Mouse (Mus musculus) olfactory bulb, adult 2 months (tissue): ENCODE results near the gene Cpd.

Experiments used
- CTCF ChIP-seq: fragments of 200-500 bp; IDR thresholded peaks from 2 replicates; pipeline ENCODE4 v1.5.1; 2012; ENCODE audit warnings: low read depth, mild to moderate bottlenecking, low read length, moderate library complexity; ENCODE audit not compliant: insufficient read depth
- POLR2A ChIP-seq: fragments of 200-500 bp; IDR thresholded peaks from 2 replicates; pipeline ENCODE4 v1.6.1; 2012; ENCODE audit warnings: mild to moderate bottlenecking, low read depth, low read length, moderate library complexity; ENCODE audit not compliant: insufficient read depth

DNA sequence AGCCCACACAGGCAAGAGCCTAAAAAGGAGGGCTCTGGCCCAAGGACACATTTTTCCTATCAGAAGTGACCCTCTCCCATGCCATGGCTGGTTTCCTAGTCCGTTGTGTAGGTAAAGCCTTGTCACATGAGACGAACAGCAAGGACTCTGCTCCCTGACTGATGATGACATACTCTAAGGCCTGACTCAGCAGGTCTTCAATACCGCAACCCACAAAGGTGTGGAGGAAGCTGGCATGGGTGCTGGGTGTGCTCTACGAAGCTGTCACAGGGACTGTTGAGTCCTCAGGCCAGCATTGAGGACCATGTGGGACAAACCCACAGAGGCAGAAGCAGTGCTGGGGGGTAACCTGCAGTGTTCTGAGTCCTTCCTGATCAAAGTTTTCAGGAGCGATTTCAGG, 76.3 kb downstream of the Cpd start:
- TF ChIP-seq POLR2A (no peak), CTCF (no peak)
